In genomic region chr10:110879426-110880066, GRCm38 (mm10) we compare ENCODE assay signal across 9 mouse cellular contexts. TPM values are rescaled to one million over a fixed set of nuclear protein-coding genes. Genes with fewer than 3 reads are reported as not detected.
DNase-seq lines count a peak whose midpoint lies in the region; TF ChIP-seq lines count a peak whose summit lies in the region.
"Had no signal": no experiment of that assay in that cellular context is flagged by ENCODE, and none has a peak within 500 bp of the region (broad histone marks: within the 10 kb centered on the region; RNA-seq: fewer than 3 reads in every experiment).

No protein-coding gene starts in this region.

- no peaks in the 10 kb centered on the region for H3K27me3 ChIP-seq in testis, adult 2 months (ENCODE audit: control insufficient read depth, insufficient read depth, low read length)

- DNase-seq in testis, postnatal 10 days (ENCODE audit: low spot score): no peak
- DNase-seq in heart, adult 9 months (ENCODE audit: low spot score in 2 of 2): peak; percentile 27 to 48
- DNase-seq in kidney, postnatal 25 days: peak; percentile 11 to 66
- DNase-seq in testis, postnatal 14 days (ENCODE audit: low spot score): peak; percentile 46
- DNase-seq in urinary bladder, adult 18-20 months (ENCODE audit: low spot score in 2 of 2): no peak
- DNase-seq in left cerebral cortex, adult 2 months (ENCODE audit: extremely low spot score in 1 of 2, low spot score in 2 of 2): no peak
- no peak for DNase-seq in left cerebral cortex, postnatal 4 days
- DNase-seq: cerebellum, adult 9-11 months had no signal

- no peak for TF ChIP-seq POLR2A in testis, adult 2 months (IDR thresholded peaks at IDR 0.05; ENCODE audit: control insufficient read depth, low read depth, low read length)

- intact Hi-C loops in left cerebral cortex, adult 2 months (cut with DNase I): no loop called here
- intact Hi-C loops in left cerebral cortex, postnatal 4 days (cut with DNase I): no loop called here

- H3K4me3 ChIP-seq in testis, adult 2 months (ENCODE audit: control insufficient read depth, low read depth, low read length): no peak overlapping the region
- H3K4me3 ChIP-seq in left cerebral cortex, adult 2 months: no peak overlapping the region

- H3K27ac ChIP-seq in testis, adult 2 months (ENCODE audit: control insufficient read depth, insufficient read depth, low read depth, low read length): peak overlapping the region; percentile 56
- no peak overlapping the region for H3K27ac ChIP-seq in left cerebral cortex, adult 2 months

- no peaks in the 10 kb centered on the region for H3K4me1 ChIP-seq in testis, adult 2 months (ENCODE audit: control insufficient read depth, insufficient read depth, low read length)

- TF ChIP-seq CTCF in testis, adult 2 months (IDR thresholded peaks at IDR 0.05; ENCODE audit: control insufficient read depth, insufficient read depth, insufficient replicate concordance, low read depth, low read length): no peak
- TF ChIP-seq CTCF in left cerebral cortex, adult 2 months (IDR thresholded peaks at IDR 0.05): no peak

- no peaks in the 10 kb centered on the region for H3K36me3 ChIP-seq in testis, adult 2 months (ENCODE audit: control insufficient read depth, insufficient read depth, low read length)

RNA-seq across cellular contexts. Expression of gene Csrp2, which starts 40.0 kb away (rescaled TPM):
- 37.4 and 40.3 TPM in 2 replicates for polyA plus RNA-seq in testis, adult 2 months (2012; rRNA removed)
- 10 to 100 TPM in 1 of 2 experiments, 1 to 10 TPM in 1; 7.0 to 10.7 TPM for total RNA-seq in left cerebral cortex, adult 2 months (2021)
- 100 to 1,000 TPM; 131 to 148 TPM for total RNA-seq in left cerebral cortex, postnatal 4 days (2021)

Comparison
In these comparisons a context has a peak if more than half of its experiments do, and no peak if none do; other contexts are left out.
1. DNase-seq: peak in heart, adult 9 months (2 of 2), kidney, postnatal 25 days (2 of 2) and testis, postnatal 14 days (single experiment); none in testis, postnatal 10 days (single experiment), urinary bladder, adult 18-20 months (0 of 2), left cerebral cortex, adult 2 months (0 of 2) and left cerebral cortex, postnatal 4 days (single experiment).
2. RNA of gene Csrp2, which starts 40.0 kb away (total RNA-seq): 131 to 148 TPM in left cerebral cortex, postnatal 4 days; 7.0 to 10.7 TPM in left cerebral cortex, adult 2 months; every median in the first group is over 10 times any median in the second.